Mouse (Mus musculus): ENCODE data around the gene Tcf7l2.

The Tcf7l2 gene

DNA sequence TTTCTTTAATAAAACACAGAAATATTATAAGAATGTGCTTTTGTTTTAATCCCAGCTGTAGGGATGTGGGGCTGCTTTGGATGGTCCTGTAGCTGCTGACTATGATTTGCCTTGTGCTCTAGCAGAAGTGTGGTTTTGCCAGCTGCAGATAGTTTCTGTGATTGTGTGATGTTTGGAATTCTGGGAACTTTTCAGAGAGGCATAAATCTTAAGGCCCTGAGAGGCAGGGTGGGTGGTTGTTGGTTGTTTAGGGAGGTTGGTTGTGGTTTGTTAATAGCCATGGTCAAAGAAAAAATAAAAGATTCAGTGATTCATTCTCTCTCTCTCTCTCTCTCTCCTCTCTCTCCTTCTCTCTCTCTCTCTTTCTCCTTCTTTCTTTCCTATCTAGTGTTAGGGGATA, 57.8 kb downstream of the Tcf7l2 start:
- no peak for DNase-seq

- no peak for DNase-seq
These were observed 58.4 kb downstream of the Tcf7l2 start for GRCm38 (mm10) chr19:55800059-55800458.

- DNase-seq = no peak
These were observed 61.5 kb downstream of the Tcf7l2 start for GRCm38 (mm10) chr19:55803121-55803520.

- no peak for DNase-seq
These were observed 62.2 kb downstream of the Tcf7l2 start for GRCm38 (mm10) chr19:55803797-55804196.

- no peak for DNase-seq
These were observed 63.2 kb downstream of the Tcf7l2 start for GRCm38 (mm10) chr19:55804795-55805194.

DNA sequence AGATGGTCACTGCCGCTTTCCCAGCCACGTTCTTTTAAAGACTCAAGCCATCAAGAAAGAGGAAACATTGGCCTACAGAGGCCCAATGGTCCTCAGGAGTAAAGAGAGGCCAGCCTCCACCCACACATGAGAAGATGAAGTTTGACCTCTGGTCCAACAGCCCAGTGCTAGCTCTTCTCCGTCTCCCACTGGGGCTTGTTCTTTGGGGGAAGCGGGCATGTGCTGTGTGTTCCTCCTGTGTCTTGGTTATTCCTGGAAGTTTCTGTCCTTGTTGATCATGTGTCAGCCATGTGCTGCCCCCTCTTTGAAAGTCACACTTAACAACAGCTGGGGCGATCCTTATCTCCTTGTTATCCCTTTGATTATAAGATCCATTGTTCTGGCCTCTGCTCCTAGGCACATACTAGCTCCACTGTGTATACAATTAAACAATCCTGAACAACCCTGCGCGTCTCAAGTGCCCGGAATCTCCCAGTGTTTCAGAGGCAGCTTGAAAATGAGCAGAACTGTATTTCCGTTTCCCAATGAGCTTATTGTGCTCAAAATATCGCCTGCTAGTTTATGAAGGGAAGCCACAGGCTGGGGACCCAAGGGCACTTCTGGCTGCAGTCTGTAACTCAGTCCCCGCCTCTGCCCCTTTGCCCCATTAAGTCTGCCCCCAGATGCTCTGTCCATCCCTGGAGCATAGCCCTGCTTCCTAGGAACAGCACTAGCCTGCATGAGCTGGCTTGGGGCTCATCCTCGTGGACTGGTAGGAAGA, 65.0 kb downstream of the Tcf7l2 start:
- peak; percentile 31 for DNase-seq

GRCm38 (mm10) chr19:55807194-55808053, 65.8 kb downstream of the Tcf7l2 start:
- peak; percentile 49 for DNase-seq

GRCm38 (mm10) chr19:55808304-55808703, 66.7 kb downstream of the Tcf7l2 start:
- DNase-seq = no peak

DNA sequence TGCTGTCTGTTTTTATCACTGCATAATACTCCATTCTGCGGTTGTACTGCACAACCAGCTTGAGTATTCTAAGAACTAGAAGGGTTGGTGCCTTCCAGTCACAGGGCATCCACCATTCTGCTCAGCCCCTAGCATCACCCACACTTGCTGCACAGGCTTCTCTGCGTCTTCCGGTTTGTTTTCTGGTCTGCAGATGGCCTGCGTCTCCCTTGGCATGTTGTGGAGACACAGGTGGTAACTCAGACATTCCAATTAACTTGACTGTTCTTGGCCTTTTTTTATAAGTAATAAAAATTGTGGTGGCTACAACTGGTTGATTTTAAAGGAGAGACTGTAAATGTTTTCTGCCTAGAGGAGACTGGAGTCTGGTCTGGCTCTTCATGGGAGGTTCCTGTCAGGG, 67.9 kb downstream of the Tcf7l2 start:
- no peak for DNase-seq

- no peak for DNase-seq
These were observed 70.6 kb downstream of the Tcf7l2 start for GRCm38 (mm10) chr19:55812236-55812635.

DNA sequence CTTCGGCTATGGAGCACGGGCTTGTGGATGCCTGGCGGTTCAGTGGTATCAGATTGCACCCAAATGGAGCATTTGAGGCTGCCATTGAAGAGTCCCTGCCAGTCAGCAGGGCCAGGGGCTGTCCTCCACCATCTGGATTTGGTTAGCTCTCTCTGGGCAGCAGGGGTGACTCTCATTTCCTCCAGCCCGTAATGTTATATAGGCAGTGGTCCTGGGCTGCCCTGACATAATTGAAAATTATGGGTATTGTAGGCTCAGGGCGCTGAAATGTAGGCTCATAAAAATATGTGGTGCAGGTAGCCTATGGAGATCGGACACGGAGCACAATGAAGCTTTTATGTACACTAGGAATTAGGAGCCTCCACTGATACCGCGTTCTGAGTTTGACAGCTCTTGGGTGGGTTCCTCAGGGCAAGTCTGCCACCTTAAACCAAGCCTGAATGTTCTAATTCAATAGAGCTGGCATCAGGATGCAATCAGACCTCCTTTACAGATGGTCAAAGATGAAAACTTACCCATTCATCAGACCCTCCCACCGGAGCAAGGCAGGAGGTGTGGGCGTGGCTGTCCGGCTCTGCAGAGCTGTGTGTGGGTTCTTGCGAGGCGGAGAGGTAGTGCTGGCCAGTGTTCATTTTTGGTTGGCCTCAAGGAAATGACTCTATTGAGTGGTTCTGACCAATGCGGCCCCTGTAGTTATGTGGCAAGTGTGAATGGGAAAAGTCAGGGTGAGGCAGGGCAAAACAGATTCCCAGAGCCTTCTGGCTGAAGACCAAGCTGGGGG, 73.6 kb downstream of the Tcf7l2 start:
- peak; percentile 88 for DNase-seq

GRCm38 (mm10) chr19:55816974-55817373, 75.4 kb downstream of the Tcf7l2 start:
- DNase-seq = no peak

GRCm38 (mm10) chr19:55820202-55820601, 78.6 kb downstream of the Tcf7l2 start:
- DNase-seq = no peak

DNA sequence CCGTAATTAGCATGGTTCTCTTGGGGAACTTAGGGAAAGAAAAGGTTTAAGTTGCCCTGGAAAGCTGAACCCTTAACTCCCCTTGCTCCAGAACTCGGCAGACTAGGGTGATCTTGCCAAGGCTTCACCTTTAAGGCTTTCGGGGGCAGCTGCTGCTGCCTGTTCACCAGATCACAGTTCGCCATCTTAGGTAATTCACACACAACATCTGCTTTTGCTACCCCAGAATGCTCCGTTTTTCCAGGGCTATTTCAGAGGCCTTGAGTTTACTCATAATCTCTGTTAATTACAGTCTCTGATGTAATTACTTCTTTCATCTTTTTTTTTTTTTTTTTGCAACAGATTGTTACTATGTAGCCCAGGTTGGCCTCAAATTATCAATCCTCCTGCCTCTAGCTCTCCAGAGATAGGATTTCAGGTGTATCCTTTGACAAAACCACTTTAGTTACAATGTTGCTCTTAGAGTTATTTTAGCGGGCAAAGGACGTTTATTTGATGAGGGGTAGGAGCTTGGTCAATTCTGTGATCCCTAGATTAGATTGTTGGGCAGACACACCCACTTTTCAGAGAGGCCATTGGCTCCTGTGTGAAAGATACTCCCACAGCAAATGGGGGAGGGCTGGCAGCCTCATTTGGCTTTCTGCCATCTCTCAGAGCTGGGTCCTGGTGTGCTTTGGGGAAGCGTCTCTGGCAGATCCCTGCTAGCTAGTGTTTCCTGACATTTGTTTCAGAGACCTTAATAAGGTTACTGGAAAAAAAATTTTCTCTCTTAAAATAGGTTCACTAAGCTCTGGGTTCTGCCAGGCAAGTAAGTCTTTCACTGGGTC, 83.6 kb downstream of the Tcf7l2 start:
- no peak for DNase-seq

GRCm38 (mm10) chr19:55825951-55826507, 84.4 kb downstream of the Tcf7l2 start:
- no peak for DNase-seq

DNA sequence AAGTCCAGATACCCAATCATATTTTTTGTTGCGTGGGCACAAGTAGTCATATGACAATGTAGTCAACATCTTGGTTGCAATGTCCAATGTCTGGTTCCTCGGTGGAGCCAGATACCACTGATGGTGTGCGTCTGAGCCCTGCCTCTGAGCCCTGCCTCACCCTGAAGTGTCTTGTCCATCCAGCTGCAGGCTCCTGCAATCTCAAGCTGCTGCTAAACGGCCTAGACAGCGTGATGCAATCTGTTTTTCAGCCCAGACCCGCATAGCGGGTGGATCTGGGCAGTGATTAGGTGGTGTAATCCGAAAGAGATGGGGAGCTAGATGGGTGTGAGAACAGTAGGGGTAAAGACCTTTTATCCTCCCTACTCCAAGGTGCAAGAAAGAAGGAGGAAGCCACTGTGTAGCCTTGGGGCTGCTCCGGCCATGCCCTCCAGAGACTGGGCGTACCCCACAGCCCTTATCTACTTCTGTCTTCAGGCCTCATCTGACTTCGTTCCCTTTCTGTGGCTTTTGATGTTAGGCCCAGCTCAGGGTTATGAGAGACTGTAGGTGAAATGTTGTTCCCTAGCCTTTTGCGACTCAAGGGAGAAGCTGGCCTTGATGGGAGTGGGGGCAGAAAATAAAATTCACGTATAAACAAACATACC, 86.1 kb downstream of the Tcf7l2 start:
- DNase-seq = no peak

DNA sequence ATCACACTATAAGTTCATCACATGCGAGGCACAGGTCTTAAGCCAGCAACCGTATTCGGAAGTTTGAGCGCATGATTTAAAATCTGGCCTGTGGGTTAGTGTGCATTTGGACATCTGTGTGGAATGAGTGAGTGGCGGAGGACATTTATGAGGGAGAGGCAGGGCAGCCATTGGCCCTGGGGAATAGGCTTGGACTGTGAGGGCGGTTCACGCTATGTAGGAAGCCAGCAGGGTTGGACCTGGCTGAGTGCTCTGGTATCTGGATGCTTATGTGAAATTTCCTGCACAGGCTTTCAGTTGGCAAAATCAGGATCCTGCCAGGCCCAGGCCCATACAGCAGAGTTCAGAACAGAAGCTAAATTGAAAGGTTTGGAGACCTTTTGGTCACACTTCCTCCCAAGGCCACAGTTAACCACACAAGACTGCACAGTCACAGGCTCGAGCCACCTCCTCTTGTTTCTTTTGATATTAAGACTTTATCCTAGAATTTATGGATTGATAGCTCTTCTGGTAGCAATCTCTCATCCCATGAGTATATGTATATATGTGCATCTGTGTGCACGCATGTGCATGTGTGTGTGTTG, 89.4 kb downstream of the Tcf7l2 start:
- no peak for DNase-seq

DNA sequence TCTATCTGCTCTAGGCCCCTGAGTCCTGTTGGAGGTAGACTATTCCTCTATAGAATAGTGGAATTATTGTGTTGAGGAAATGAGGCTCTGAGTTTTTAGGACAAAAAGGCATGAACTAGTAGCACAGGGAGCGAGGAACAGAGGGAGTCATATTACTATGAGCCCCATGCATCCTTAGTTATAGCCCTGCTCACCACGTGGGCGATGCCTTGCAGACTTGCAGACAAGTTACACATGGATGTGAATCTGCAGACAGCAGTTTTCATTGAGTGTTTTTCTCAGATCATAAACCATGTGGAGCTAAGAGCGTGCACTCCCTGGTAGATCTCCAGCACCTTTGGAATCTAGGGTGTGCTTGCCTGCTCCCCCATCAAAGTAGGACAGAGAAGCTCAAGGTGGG, 90.5 kb downstream of the Tcf7l2 start:
- no peak for DNase-seq

GRCm38 (mm10) chr19:55833807-55834385, 92.3 kb downstream of the Tcf7l2 start:
- DNase-seq = no peak

DNA sequence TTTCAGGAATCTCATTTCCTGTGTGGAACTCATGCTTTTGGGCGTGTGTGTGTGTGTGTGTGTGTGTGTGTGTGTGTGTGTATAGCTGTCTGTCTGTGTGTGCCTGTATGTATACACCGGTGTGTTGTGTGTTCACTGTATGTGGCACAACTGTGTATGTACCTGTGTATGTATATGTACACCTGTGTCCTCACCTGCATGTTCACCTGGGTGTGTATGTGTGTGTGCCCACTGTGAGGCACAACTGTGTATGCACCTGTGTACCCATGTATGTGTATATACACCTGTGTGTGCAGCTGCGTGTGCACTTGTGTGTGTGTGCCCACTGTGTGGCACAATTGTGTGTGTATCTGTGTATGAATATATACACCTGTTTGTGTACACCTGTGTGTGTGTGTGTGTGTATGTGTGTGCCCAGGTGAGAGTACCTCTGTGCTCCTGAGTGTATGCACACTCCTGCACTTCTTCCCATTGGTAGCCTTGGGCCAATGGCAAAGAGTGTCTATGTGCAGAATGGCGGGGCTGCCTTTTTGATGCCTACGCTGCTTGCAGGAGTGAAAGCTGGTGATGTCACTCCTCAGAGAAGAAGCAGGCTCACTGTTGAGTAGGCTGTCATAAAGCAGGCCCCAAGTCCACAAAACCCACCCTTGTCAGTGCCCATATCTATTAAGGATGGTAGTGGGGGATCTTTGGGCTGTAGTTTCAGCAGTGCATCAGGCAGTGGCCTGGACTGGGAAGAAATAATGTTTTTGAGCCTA, 95.5 kb downstream of the Tcf7l2 start:
- no peak for DNase-seq
